Mouse (Mus musculus): ENCODE measurements around the gene Ddn. TPM values are rescaled to one million over a fixed set of nuclear protein-coding genes. Genes with fewer than 3 reads are reported as not detected.

The Ddn gene
- polyA plus RNA-seq, 1 experiment from 2014 or later, result 0.48 TPM

DNA sequence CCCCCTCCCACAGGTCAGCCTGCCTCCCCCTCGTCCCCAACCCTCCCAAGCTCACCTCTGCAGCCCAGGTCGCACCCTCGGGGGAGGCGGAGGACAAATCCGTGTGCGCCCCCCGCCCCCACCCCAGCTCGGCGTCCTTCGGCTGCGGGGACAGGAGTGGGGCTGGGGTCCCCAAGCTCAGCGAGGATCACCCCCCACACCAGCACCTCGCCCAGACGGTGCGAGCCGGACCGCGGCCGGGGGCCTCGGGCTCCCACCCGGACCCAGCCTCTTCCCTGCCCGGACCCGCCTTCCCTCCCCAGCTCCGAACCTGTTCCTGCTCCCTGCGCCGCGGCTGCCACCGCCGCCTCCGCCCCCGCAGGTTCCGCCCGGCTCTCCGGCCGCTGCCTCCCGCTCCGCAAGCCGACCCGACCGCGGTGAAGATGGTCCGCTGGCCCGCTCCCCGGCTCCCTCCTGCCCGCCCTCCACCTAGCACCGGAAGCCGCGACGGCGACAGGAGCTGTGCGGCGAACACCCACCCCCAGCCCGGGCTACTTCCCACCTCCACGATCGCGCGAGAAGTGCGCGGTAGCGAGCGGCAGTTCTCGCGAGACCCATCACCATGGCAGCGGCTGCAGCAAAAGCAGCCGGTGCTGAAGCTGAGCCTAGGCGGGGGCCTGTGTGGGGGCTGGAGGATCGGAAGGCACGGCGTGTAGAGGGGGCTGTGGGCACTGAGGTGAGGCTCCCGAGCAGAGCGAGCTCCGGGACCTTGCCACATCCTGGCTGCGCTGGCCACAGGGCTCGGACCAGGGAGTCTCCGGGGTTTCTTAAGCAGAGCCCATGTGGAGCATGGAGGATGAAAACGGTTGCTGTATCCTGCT lies 46.4 kb downstream of the Ddn start, which contains the start of gene Arf3:
Gene Arf3 (minus strand): TSS at position 545 of the 860 bp plus-strand sequence.
- Histone ChIP-seq H3K4me1 (ENCODE audit: control insufficient read depth, insufficient read depth, low read length) (peaks cover 3% of the 10 kb centered on the region; the same call in 1 of the 2 replicates), H3K27me3 (ENCODE audit: control insufficient read depth, insufficient read depth, low read length) (peaks cover 6% of the 10 kb centered on the region), H3K4me2 (ENCODE audit: low read depth) (peak within 1 kb of the TSS; percentile 90), H3K9ac (ENCODE audit: low read length) (peak within 1 kb of the TSS; percentile 93), H3K27ac (ENCODE audit: low read depth, low read length) (peak within 1 kb of the TSS; percentile 73), H3K4me3 (ENCODE audit: low read depth, low read length) (peak within 1 kb of the TSS; percentile 98), H3K36me3 (ENCODE audit: control insufficient read depth, insufficient read depth, low read length) (0 out of 2 replicates have a peak, but pooled peaks cover 2% of the 10 kb centered on the region), H3K9me3 (ENCODE audit: control insufficient read depth, low read length) (no peaks in the 10 kb centered on the region)
- DNase-seq (ENCODE audit: low spot score) (peak; percentile 97), ATAC-seq (ENCODE audit: insufficient read depth, low FRiP score, low TSS enrichment) (peak; percentile 93)
- WGBS, result under 1% methylated on average over 60 of the region's 76 CpGs

DNA sequence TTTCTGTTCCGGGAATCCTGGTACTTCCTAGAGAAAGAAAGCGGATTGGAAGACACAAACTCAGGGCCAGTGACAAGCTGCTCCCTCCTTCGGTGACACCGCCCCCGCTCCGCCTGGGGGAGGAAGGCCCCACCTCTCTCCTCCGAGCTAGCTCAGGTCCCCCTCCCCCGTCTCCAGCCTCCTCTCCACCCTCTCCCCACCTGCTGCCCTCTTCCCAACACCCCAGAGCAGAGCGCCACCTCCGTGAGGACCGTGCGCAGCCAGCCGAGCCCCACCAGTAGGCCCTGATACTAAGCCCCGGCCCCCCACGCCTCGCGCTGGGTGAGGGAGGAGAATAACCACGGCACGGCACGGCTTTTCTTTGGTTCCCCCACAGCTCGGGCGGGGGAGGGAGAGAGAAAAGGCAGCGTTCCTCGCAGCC lies 47.1 kb downstream of the Ddn start:
- Histone ChIP-seq H3K27me3 (ENCODE audit: control insufficient read depth, insufficient read depth, low read length) (peaks cover 6% of the 10 kb centered on the region), H3K36me3 (ENCODE audit: control insufficient read depth, insufficient read depth, low read length) (0 out of 2 replicates have a peak, but pooled peaks cover 2% of the 10 kb centered on the region), H3K4me3 (ENCODE audit: low read depth, low read length) (peak overlapping the region; percentile 98), H3K4me1 (ENCODE audit: control insufficient read depth, insufficient read depth, low read length) (peaks cover 3% of the 10 kb centered on the region; the same call in 1 of the 2 replicates), H3K9ac (ENCODE audit: low read length) (peak overlapping the region; percentile 93), H3K27ac (ENCODE audit: low read depth, low read length) (peak overlapping the region; percentile 73), H3K4me2 (ENCODE audit: low read depth) (peak overlapping the region; percentile 90), H3K9me3 (ENCODE audit: control insufficient read depth, low read length) (no peaks in the 10 kb centered on the region)
- 0% methylated on average over 24 of the region's 24 CpGs for WGBS
- DNase-seq (ENCODE audit: low spot score) (peak; percentile 82), ATAC-seq (ENCODE audit: insufficient read depth, low FRiP score, low TSS enrichment) (peak; percentile 59)

DNA sequence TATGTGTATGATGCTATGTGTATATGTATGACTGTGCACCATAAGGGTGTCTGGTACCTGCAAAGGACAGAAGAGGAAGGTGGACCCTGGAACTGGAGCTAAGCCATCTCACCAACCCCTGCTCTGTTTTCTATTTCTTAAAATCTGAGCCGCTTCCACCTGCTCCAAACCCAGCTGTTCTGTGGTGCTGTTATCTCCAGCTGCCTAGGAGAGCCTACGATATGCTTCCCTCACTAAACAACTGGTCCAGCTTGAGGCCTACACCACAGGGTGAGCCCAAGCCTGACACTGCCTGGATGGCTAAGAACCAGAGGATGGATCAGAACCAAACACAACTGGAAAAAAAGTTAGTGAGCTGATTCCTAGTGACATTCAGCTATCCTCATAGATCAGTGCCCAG lies 55.2 kb downstream of the Ddn start:
- no peak overlapping the region for H3K27ac ChIP-seq (ENCODE audit: low read depth, low read length)
- H3K4me3 ChIP-seq (ENCODE audit: low read depth, low read length), result no peak overlapping the region
- DNase-seq (ENCODE audit: low spot score) (no peak), ATAC-seq (ENCODE audit: insufficient read depth, low FRiP score, low TSS enrichment) (no peak)
- H3K36me3 ChIP-seq (ENCODE audit: control insufficient read depth, insufficient read depth, low read length), result 0 out of 2 replicates have a peak, but pooled peaks cover 2% of the 10 kb centered on the region
- no peak overlapping the region for H3K4me2 ChIP-seq (ENCODE audit: low read depth)
- WGBS, result 93% methylated on average over 2 of the region's 2 CpGs
- no peaks in the 10 kb centered on the region for H3K9me3 ChIP-seq (ENCODE audit: control insufficient read depth, low read length)
- H3K9ac ChIP-seq (ENCODE audit: low read length), result no peak overlapping the region
- no peaks in the 10 kb centered on the region for H3K4me1 ChIP-seq (ENCODE audit: control insufficient read depth, insufficient read depth, low read length)
- no peaks in the 10 kb centered on the region for H3K27me3 ChIP-seq (ENCODE audit: control insufficient read depth, insufficient read depth, low read length)

Other genes with a start within 250 kb of the Ddn start
- 62.2 and 65.6 TPM in 2 replicates for gene Ccnt1, start 238.6 kb downstream of the Ddn start, polyA plus RNA-seq (2014; fragmentation: Nextera tagmentation; extraction: Ambion mirVana)
- not detected in 2 replicates for gene 4930415O20Rik, start 238.5 kb downstream of the Ddn start, polyA plus RNA-seq (2014; fragmentation: Nextera tagmentation; extraction: Ambion mirVana)
- gene Adcy6, start 199.4 kb downstream of the Ddn start, polyA plus RNA-seq (2014; fragmentation: Nextera tagmentation; extraction: Ambion mirVana), result 11.4 and 12.7 TPM in 2 replicates
- 57.4 and 58.4 TPM in 2 replicates for gene Cacnb3, start 178.7 kb downstream of the Ddn start, polyA plus RNA-seq (2014; fragmentation: Nextera tagmentation; extraction: Ambion mirVana)
- 19.5 and 24.1 TPM in 2 replicates for gene Ddx23, start 146.6 kb downstream of the Ddn start, polyA plus RNA-seq (2014; fragmentation: Nextera tagmentation; extraction: Ambion mirVana)
- 5.2 and 5.3 TPM in 2 replicates for gene Rnd1, start 132.0 kb downstream of the Ddn start, polyA plus RNA-seq (2014; fragmentation: Nextera tagmentation; extraction: Ambion mirVana)
- 0.70 and 0.96 TPM in 2 replicates for gene Ccdc65, start 101.3 kb downstream of the Ddn start, polyA plus RNA-seq (2014; fragmentation: Nextera tagmentation; extraction: Ambion mirVana)
- 12.1 and 12.6 TPM in 2 replicates for gene Fkbp11, start 81.3 kb downstream of the Ddn start, polyA plus RNA-seq (2014; fragmentation: Nextera tagmentation; extraction: Ambion mirVana)
- 42.0 and 44.0 TPM in 2 replicates for gene Arf3, start 46.3 kb downstream of the Ddn start, polyA plus RNA-seq (2014; fragmentation: Nextera tagmentation; extraction: Ambion mirVana)
- gene Wnt10b, start 31.3 kb downstream of the Ddn start, polyA plus RNA-seq (2014; fragmentation: Nextera tagmentation; extraction: Ambion mirVana), result 0.51 and 0.95 TPM in 2 replicates
- gene Wnt1, start 19.6 kb downstream of the Ddn start, polyA plus RNA-seq (2014; fragmentation: Nextera tagmentation; extraction: Ambion mirVana), result 11.8 and 12.9 TPM in 2 replicates
- 73.1 and 74.0 TPM in 2 replicates for gene Prkag1, start 22.0 kb upstream of the Ddn start, polyA plus RNA-seq (2014; fragmentation: Nextera tagmentation; extraction: Ambion mirVana)
- gene Kmt2d, start 61.7 kb upstream of the Ddn start, polyA plus RNA-seq (2014; fragmentation: Nextera tagmentation; extraction: Ambion mirVana), result 14.7 and 16.3 TPM in 2 replicates
- gene Rhebl1, start 85.0 kb upstream of the Ddn start, polyA plus RNA-seq (2014; fragmentation: Nextera tagmentation; extraction: Ambion mirVana), result 18.9 and 19.8 TPM in 2 replicates
- gene Dhh, start 89.0 kb upstream of the Ddn start, polyA plus RNA-seq (2014; fragmentation: Nextera tagmentation; extraction: Ambion mirVana), result 0.44 and 2.3 TPM in 2 replicates
- 7.1 and 8.9 TPM in 2 replicates for gene Lmbr1l, start 108.7 kb upstream of the Ddn start, polyA plus RNA-seq (2014; fragmentation: Nextera tagmentation; extraction: Ambion mirVana)
- 1,967 and 2,051 TPM in 2 replicates for gene Tuba1b, start 125.1 kb upstream of the Ddn start, polyA plus RNA-seq (2014; fragmentation: Nextera tagmentation; extraction: Ambion mirVana)
- gene Gm49450, start 144.1 kb upstream of the Ddn start, polyA plus RNA-seq (2014; fragmentation: Nextera tagmentation; extraction: Ambion mirVana), result not detected in 2 replicates
- gene Tuba1a, start 144.2 kb upstream of the Ddn start, polyA plus RNA-seq (2014; fragmentation: Nextera tagmentation; extraction: Ambion mirVana), result 8,277 and 8,733 TPM in 2 replicates
- gene Tuba1c, start 220.4 kb upstream of the Ddn start, polyA plus RNA-seq (2014; fragmentation: Nextera tagmentation; extraction: Ambion mirVana), result 109 and 112 TPM in 2 replicates
- 38.7 and 54.0 TPM in 2 replicates for gene Prph, start 245.7 kb upstream of the Ddn start, polyA plus RNA-seq (2014; fragmentation: Nextera tagmentation; extraction: Ambion mirVana)

All from neural tube, embryonic 11.5 days (tissue).